Mouse (Mus musculus): ENCODE measurements around the gene Mtfp1.

DNA sequence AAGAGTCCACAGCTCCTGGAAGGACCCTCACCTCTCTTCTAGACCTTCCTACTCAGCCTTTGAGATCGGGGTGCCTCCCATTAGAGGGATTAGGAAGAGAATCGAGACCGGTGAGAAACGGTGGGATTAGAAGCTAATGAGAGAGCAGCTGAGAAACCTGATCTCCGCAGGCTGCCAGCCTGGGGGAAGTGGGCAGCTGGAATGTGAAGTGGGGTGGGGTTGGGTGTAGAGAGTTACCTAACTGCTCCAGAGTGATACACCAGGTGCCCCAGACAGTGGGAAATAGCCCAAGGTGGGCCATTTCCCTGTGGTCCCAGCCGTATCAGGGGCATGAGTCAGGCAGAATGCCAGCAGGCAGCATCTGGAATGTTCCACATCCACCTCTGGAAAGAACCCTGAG is 32.3 kb downstream of the Mtfp1 start:
- TF ChIP-seq CTCF (conservative IDR thresholded peaks at IDR 0.05; ENCODE audit: low read length) (no peak), POU5F1 (IDR thresholded peaks at IDR 0.05; ENCODE audit: borderline replicate concordance, low read length) (no peak), NANOG (IDR thresholded peaks at IDR 0.05; ENCODE audit: borderline replicate concordance, low read length) (no peak)

Measured in E14TG2a.4 (cell line).